Mouse (Mus musculus): Measurements from ENCODE around the gene Akap10. TPM values are rescaled to one million over a fixed set of nuclear protein-coding genes. Genes with fewer than 3 reads are reported as not detected.
"Not testable (repeated sequence)": the region's sequence is repeated elsewhere in the genome, so short reads cannot be mapped to it uniquely, and the experiment has no call there.

Gene Akap10
- total RNA-seq, 2 experiments from 2014 or later = 8.0 to 9.5 TPM

- intact Hi-C loops (cut with DNase I; ENCODE audit: low total_unique reads); DNase-seq: not testable (repeated sequence)
Observed at GRCm38 (mm10) chr11:61840663-61841062, 89.4 kb downstream of the Akap10 start.

DNA sequence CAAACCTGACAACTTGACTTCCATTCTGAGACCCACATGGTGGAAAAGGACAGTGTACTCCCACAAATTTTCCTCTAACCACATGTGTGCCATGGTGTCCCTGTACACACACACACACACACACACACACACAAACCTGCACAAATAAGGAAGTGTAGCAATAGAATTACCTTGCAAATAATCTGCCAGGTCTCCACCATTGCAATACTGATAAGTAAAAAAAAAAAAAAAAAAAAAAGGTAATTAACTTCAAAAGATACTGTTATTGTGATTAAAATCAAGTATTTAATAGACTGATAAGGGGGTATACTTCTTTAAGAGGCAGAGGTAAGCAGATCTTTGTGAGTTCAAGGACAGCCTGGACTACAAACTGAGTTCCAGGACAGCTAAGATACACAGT lies 90.1 kb downstream of the Akap10 start:
- intact Hi-C loops (cut with DNase I; ENCODE audit: low total_unique reads) = no loop called here
- no peak for DNase-seq

GRCm38 (mm10) chr11:61839182-61839581 lies 90.9 kb downstream of the Akap10 start:
- no peak for DNase-seq
- intact Hi-C loops (cut with DNase I; ENCODE audit: low total_unique reads) = no loop called here

Other genes starting within 250 kb of the Akap10 start
- gene Fam83g, start 246.2 kb downstream of the Akap10 start, total RNA-seq (2021) = under 1 TPM; 0.09 to 0.10 TPM
- gene Slc5a10, start 209.4 kb downstream of the Akap10 start, total RNA-seq (2021) = not detected
- 1 to 10 TPM; 4.2 to 5.4 TPM for gene Prpsap2, start 168.2 kb downstream of the Akap10 start, total RNA-seq (2021)
- gene Ulk2, start 75.2 kb downstream of the Akap10 start, total RNA-seq (2021) = 10 to 100 TPM; 54.6 to 55.8 TPM
- gene Specc1, start 26.5 kb upstream of the Akap10 start, total RNA-seq (2021) = 1 to 10 TPM; 5.0 to 5.4 TPM